Mouse (Mus musculus) adrenal gland, postnatal 14 days (tissue): ENCODE measurements around the gene Phldb2. TPM values are rescaled to one million over a fixed set of nuclear protein-coding genes. Genes with fewer than 3 reads are reported as not detected.

ENCODE experiments used
- DNase-seq: peaks from one replicate; pipeline ENCODE4 v3.0.0; 2021; ENCODE audit warnings: mixed read lengths
- total RNA-seq: library from RNA; stranded (reverse); gene quantifications from 2 replicates; pipeline ENCODE4 v1.2.3, GENCODE M21; 2021

Gene Phldb2
- total RNA-seq, 1 experiment from 2014 or later: 32.7 TPM

- DNase-seq: no peak
Measured at GRCm38 (mm10) chr16:45791286-45791685, 162.1 kb downstream of the Phldb2 start.

DNA sequence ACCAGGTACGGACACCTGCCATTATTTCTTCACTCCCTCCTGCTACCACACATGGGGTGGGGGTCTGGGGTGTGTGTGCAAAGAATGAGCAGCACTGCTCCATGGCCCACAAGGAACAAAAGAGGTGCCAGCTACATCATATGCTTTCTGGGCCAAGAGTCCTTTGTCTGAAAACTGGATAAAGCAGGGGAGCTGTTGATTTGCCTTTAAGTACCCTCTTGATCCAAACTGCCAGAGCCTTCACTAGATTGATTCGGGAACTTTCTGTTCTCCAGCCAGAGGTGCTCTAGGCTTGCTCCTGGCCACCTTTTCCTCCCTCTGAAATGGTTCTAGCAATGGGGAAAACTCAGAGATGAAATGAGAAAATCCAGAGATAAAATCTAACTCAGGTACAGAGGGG, 164.1 kb downstream of the Phldb2 start:
- DNase-seq: no peak

DNA sequence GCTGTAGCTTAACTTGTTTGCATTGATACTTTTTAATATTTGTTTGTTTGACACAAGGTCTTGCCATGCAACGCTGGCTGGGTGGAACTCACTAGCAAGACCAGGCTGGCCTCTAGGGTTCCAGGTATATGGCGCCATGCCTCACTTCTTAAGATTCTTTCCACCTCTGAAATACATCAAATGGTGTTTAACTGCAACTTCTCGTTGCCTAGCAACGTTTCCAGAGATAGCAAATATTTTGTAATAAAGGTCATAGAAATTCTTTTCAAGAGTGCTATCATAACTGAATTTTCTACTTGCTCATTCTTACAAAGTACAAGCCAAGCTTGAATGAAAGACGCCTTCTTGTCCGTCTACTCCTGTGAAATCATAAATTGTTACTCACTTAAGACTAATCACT, 165.7 kb downstream of the Phldb2 start:
- DNase-seq: no peak

DNA sequence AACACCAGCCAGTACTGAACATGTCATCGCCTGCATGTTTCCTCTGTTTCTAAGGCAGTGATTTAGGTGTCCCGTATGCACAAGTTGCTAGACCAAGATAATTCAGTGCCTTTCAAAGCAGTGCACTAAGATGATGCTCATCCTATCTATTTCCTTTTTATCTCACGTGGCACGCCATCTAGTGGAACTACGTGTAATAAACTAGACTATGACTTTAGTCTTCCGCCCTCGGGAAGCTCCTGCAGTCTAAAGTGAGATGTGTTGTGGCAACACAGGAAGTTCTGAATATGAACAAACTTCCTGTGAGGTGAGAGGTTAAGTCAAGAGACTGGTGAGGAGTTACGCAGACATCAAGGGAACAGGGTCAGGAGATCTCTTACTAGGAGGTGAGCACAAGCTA, 166.8 kb downstream of the Phldb2 start:
- DNase-seq: peak; percentile 29

GRCm38 (mm10) chr16:45780001-45780400, 173.4 kb downstream of the Phldb2 start:
- DNase-seq: no peak

GRCm38 (mm10) chr16:45774813-45775212, 178.6 kb downstream of the Phldb2 start:
- DNase-seq: no peak

- DNase-seq: no peak
Measured at GRCm38 (mm10) chr16:45770914-45771313, 182.5 kb downstream of the Phldb2 start.

GRCm38 (mm10) chr16:45767853-45768640, 185.4 kb downstream of the Phldb2 start:
- peak; percentile 40 for DNase-seq

DNA sequence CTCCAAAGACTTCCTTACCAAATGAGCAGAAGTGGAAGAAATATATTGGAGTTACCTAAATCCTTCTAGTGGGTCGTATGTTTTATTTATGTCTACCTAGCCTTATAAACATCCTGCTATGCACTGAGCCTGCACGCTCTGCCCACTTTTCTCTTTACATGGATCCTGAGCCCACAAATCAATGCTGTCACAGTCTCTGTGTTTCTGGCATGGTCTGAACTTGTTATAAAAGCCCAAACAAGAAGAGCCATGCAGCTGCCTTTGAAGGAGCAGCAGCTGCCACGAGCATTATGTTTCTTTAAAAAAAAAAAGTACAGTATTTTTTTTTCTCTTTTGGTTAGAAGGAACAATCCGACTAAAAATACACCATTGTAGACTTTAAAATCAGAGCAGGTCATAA, 186.0 kb downstream of the Phldb2 start:
- DNase-seq: no peak

DNA sequence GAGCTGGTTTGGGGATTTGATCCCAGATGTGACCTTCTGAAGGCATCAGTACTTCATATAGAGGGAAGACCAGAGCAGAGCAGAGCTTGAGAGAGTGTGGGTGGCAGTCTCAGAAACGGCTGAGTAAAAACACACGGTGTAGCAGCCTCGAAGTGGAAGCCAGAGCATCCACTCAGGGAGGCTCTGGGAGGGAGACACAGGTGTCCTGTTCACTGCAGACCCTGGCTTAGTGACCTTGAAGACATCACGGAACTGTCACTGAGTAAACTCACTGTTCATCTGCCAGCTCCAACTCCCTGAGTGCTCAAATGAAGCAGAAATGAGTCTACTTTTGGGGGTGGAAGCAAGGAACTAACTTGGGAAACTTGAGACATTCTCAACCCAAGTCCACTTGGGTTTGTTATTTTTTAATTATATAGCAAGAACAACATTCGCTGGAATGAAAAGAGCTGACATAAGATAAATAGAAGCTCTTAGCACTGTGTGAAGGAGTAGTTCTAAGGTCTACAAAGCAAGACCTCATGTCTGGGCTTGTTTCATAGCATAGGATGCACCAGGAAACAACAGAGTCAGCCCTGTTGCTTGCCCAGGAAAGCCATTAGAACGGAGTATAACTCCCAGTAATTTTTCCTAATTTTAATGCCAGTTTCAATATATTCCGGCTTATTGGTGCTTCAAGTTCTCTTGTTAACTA, 187.4 kb downstream of the Phldb2 start:
- DNase-seq: no peak

DNA sequence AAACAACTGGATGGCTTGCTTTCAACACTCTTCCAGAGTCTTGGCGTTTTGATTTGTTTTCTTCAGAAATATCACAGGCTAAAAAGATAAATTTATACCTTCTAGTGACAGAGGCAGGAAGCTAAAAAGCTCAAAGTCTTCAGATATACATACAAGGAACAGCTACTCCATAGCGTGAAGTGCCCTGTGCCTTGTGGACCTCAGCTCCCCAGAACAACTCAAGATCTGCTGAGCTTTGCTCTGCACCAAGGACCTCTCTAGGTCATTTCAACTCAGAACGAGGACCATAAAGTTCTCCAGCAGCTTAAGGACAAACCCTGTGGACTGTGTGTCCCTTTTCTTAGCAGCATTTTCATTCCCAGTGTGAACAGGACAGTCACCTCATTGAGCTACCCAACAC, 188.3 kb downstream of the Phldb2 start:
- DNase-seq: no peak

- DNase-seq: no peak
Measured at GRCm38 (mm10) chr16:45762859-45763505, 190.4 kb downstream of the Phldb2 start.

- no peak for DNase-seq
Measured at GRCm38 (mm10) chr16:45761425-45761824, 192.0 kb downstream of the Phldb2 start.

GRCm38 (mm10) chr16:45758726-45759269, 194.6 kb downstream of the Phldb2 start:
- DNase-seq: no peak

GRCm38 (mm10) chr16:45757421-45758078, 195.8 kb downstream of the Phldb2 start:
- peak; percentile 68 for DNase-seq

DNA sequence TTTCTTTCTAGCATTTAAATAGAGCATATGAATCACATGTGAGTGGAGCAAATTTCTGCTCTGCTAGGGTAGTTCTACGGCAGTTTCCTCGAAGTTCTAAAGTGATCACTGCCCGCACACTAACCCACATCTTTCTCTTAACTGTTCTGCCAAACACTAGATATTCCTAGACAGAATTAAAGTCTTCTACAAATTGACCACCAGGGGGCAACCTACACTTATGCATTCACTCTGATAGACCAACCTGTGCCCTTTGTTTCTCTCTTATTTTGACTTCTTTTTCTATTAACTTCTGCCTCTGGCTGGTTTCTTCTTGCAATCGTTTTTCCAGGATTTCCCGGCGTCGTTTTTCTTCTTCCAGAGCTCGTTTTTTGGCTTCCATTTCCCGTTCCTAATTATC, 196.5 kb downstream of the Phldb2 start:
- DNase-seq: peak; percentile 66

DNA sequence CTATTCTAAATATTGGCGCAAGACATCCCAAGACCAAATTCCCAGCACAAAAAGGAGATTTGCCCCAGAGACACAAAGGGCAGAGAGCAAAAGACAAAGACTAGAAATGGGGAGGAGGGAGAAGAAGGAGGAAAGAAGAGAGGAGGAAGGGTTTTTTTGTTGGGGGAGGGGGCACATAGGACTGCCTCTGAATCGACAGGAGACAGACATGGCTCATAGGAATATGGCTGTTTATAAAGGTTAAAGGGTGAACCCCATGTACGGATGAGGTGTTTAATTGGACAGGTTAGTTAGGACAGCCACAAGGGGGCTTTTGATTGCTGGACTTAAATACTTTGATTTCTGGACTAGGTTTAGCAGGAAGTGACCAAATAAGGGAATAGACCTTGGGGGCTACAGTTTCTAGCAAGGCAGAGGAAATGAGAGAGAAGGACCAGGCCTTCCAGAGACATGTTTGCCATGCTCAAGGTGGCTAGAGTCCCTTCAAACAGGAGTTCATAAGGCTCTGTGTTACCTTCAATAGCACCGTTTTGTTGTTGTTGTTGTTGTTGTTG, 209.7 kb downstream of the Phldb2 start:
- no peak for DNase-seq

GRCm38 (mm10) chr16:45742615-45743476, 210.6 kb downstream of the Phldb2 start, which contains the start of gene Abhd10:
Gene Abhd10 (minus strand): TSS chr16:45742955.
- peak; percentile 99 for DNase-seq

GRCm38 (mm10) chr16:45737880-45738279, 215.5 kb downstream of the Phldb2 start:
- no peak for DNase-seq

GRCm38 (mm10) chr16:45736724-45737123, 216.7 kb downstream of the Phldb2 start:
- DNase-seq: no peak

DNA sequence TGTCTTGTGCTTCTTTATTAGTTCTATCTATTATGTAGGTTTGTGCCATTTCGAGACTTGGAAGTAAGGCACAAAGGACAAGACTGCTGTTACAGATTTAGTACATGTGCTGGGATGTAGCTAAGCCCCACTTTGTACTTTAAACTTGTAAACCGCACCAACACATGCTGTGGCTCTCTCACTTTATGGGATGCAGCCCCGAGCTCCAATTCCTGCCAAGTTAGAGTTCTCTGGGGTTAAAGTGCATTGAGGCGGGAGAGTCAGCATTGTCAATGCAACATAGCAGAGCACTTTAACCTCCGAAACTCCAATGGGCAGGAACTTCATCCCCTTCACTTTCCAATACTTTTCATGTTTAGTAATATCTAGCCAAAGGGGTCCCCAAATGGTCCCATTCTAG, 224.2 kb downstream of the Phldb2 start:
- no peak for DNase-seq
